Mouse (Mus musculus) G1E (cell line): Measurements from ENCODE around the gene Abat. TPM values are rescaled to one million over a fixed set of nuclear protein-coding genes. Genes with fewer than 3 reads are reported as not detected.

Experiments used
- ATAC-seq: 2 replicates; pipeline ENCODE4 v1.8.0; 2016; ENCODE audit warnings: mild to moderate bottlenecking; ENCODE audit not compliant: insufficient number of reproducible peaks, poor library complexity, low FRiP score, severe bottlenecking; ENCODE audit errors: extremely low read depth
- DNase-seq: peaks from one replicate; pipeline ENCODE4 v3.0.0; 2012; ENCODE audit warnings: low spot score
- H3K27me3 ChIP-seq: 2 replicates; pipeline ENCODE4 v1.6.1; 2012; ENCODE audit warnings: mild to moderate bottlenecking, low read length, inconsistent platforms; ENCODE audit not compliant: insufficient read depth
- H3K36me3 ChIP-seq: replicated peaks from 2 replicates; pipeline ENCODE3; 2012; ENCODE audit warnings: mild to moderate bottlenecking, inconsistent platforms
- H3K4me1 ChIP-seq: 2 replicates; pipeline ENCODE4 v1.6.1; 2012; ENCODE audit warnings: low read depth, low read length, inconsistent platforms, mixed read lengths; ENCODE audit not compliant: insufficient read depth
- H3K4me3 ChIP-seq: 2 replicates; pipeline ENCODE4 v1.5.1; 2012; ENCODE audit warnings: low read depth, mild to moderate bottlenecking, inconsistent platforms, low read length, moderate library complexity, mixed read lengths
- H3K9me3 ChIP-seq: replicated peaks from 2 replicates; pipeline ENCODE4 v1.6.1; 2012; ENCODE audit warnings: inconsistent platforms
- CTCF ChIP-seq: IDR thresholded peaks from 2 replicates; pipeline ENCODE4 v1.5.1; 2012; ENCODE audit warnings: low read depth, low read length, inconsistent platforms, mixed read lengths
- GATA1 ChIP-seq: IDR thresholded peaks from 2 replicates; pipeline ENCODE4 v1.6.1; 2012; ENCODE audit warnings: borderline replicate concordance, low read length, inconsistent platforms, mixed read lengths
- GATA2 ChIP-seq: IDR thresholded peaks from 2 replicates; pipeline ENCODE4 v1.6.1; 2012; ENCODE audit warnings: low read depth, low read length, inconsistent platforms, borderline replicate concordance
- POLR2AphosphoS5 ChIP-seq: IDR thresholded peaks from 2 replicates; pipeline ENCODE4 v1.6.1; 2012; ENCODE audit warnings: low read depth, low read length, inconsistent platforms; ENCODE audit not compliant: insufficient replicate concordance
- TAL1 ChIP-seq: conservative IDR thresholded peaks from 2 replicates; pipeline ENCODE4 v1.6.1; 2012; ENCODE audit warnings: low read depth, low read length, inconsistent platforms, mixed read lengths
- polyA plus RNA-seq: library from polyadenylated mRNA; stranded (reverse); fragments of >175 nt; gene quantifications from 2 replicates; pipeline ENCODE4 v1.2.3, GENCODE M21; 2012
- total RNA-seq, 2 experiments: library from RNA; stranded (forward) in 1 of 2; stranded (reverse) in 1 of 2; fragments of 200-1000 nt in 1 of 2; fragments of >200 nt in 1 of 2; fragmentation: Nextera tagmentation in 1 of 2; gene quantifications; 2 replicates each; pipeline ENCODE4 v1.2.3; 2014 to 2017

The Abat gene
- total and polyA plus RNA-seq, 3 experiments, result 0.11 TPM; not detected in 2

GRCm38 (mm10) chr16:8610397-8610796 is 97.2 kb downstream of the Abat start:
- H3K27me3 ChIP-seq, result peaks cover 9% of the 10 kb centered on the region
- TF ChIP-seq CTCF, result no peak
- no peak for TF ChIP-seq TAL1
- no peak for TF ChIP-seq GATA1
- no peak for TF ChIP-seq GATA2
- TF ChIP-seq POLR2AphosphoS5, result no peak
- no peak overlapping the region for H3K4me3 ChIP-seq
- ATAC-seq (no peak), DNase-seq (no peak)
- no peaks in the 10 kb centered on the region for H3K9me3 ChIP-seq
- H3K4me1 ChIP-seq, result no peaks in the 10 kb centered on the region; the same call in 1 of the 2 replicates
- H3K36me3 ChIP-seq, result no peaks in the 10 kb centered on the region

- ATAC-seq, result no peak
- Histone ChIP-seq H3K4me1 (no peaks in the 10 kb centered on the region; the same call in 1 of the 2 replicates), H3K36me3 (no peaks in the 10 kb centered on the region), H3K9me3 (no peaks in the 10 kb centered on the region), H3K27me3 (peaks cover 9% of the 10 kb centered on the region), H3K4me3 (no peak overlapping the region)
- TF ChIP-seq GATA2 (no peak), GATA1 (no peak), TAL1 (no peak), CTCF (no peak), POLR2AphosphoS5 (no peak)
- DNase-seq, result no peak
These were observed 99.2 kb downstream of the Abat start for GRCm38 (mm10) chr16:8612214-8613005.

GRCm38 (mm10) chr16:8613039-8613438 is 99.8 kb downstream of the Abat start:
- H3K4me1 ChIP-seq, result no peaks in the 10 kb centered on the region; the same call in 1 of the 2 replicates
- no peak for DNase-seq
- TF ChIP-seq GATA2, result no peak
- TF ChIP-seq TAL1, result no peak
- TF ChIP-seq GATA1, result no peak
- TF ChIP-seq POLR2AphosphoS5, result no peak
- TF ChIP-seq CTCF, result no peak
- H3K27me3 ChIP-seq, result peaks cover 9% of the 10 kb centered on the region
- H3K36me3 ChIP-seq, result no peaks in the 10 kb centered on the region
- ATAC-seq, result no peak
- no peaks in the 10 kb centered on the region for H3K9me3 ChIP-seq
- H3K4me3 ChIP-seq, result no peak overlapping the region

GRCm38 (mm10) chr16:8613447-8613846 is 100.2 kb downstream of the Abat start:
- Histone ChIP-seq H3K27me3 (peaks cover 9% of the 10 kb centered on the region), H3K9me3 (no peaks in the 10 kb centered on the region), H3K36me3 (no peaks in the 10 kb centered on the region), H3K4me1 (no peaks in the 10 kb centered on the region; the same call in 1 of the 2 replicates), H3K4me3 (no peak overlapping the region)
- TF ChIP-seq GATA2, result no peak
- no peak for TF ChIP-seq CTCF
- no peak for TF ChIP-seq TAL1
- no peak for TF ChIP-seq POLR2AphosphoS5
- TF ChIP-seq GATA1, result no peak
- DNase-seq (no peak), ATAC-seq (no peak)

- no peak for DNase-seq
- Histone ChIP-seq H3K27me3 (no peaks in the 10 kb centered on the region; the same call in 1 of the 2 replicates), H3K4me1 (no peaks in the 10 kb centered on the region), H3K4me3 (no peak overlapping the region), H3K9me3 (no peaks in the 10 kb centered on the region), H3K36me3 (peaks cover 10% of the 10 kb centered on the region)
- no peak for ATAC-seq
- TF ChIP-seq POLR2AphosphoS5 (no peak), GATA2 (no peak), GATA1 (no peak), CTCF (no peak)
These were observed 106.6 kb downstream of the Abat start for GRCm38 (mm10) chr16:8619659-8620314.

GRCm38 (mm10) chr16:8620315-8621115 is 107.3 kb downstream of the Abat start:
- no peaks in the 10 kb centered on the region for H3K4me1 ChIP-seq
- TF ChIP-seq GATA1, result no peak
- TF ChIP-seq GATA2, result no peak
- TF ChIP-seq POLR2AphosphoS5, result no peak
- no peak for TF ChIP-seq CTCF
- TF ChIP-seq TAL1, result no peak
- H3K9me3 ChIP-seq, result no peaks in the 10 kb centered on the region
- ATAC-seq (no peak), DNase-seq (no peak)
- H3K36me3 ChIP-seq, result peaks cover 13% of the 10 kb centered on the region
- no peaks in the 10 kb centered on the region; the same call in 1 of the 2 replicates for H3K27me3 ChIP-seq
- no peak overlapping the region for H3K4me3 ChIP-seq
